ENCODE assay signal across 14 mouse cellular contexts in genomic region chrX:112368426-112368825, GRCm38 (mm10). TPM values are rescaled to one million over a fixed set of nuclear protein-coding genes. Genes with fewer than 3 reads are reported as not detected.
DNase-seq lines count a peak whose midpoint lies in the region; ATAC-seq and TF ChIP-seq lines count a peak whose summit lies in the region.
"Had no signal": no experiment of that assay in that cellular context is flagged by ENCODE, and none has a peak within 500 bp of the region (broad histone marks: within the 10 kb centered on the region; RNA-seq: fewer than 3 reads in every experiment).

No protein-coding gene starts in this region.

- peak; percentile 30 for TF ChIP-seq RAD21 in CH12.LX (IDR thresholded peaks at IDR 0.05; ENCODE audit: low read depth, low read length)

- DNase-seq in hindbrain, embryonic 14.5 days (ENCODE audit: low spot score), result peak; percentile 41
- no peak for DNase-seq in hindbrain, embryonic 10.5 days (ENCODE audit: low spot score)
- DNase-seq in lung, adult 2 months, result no peak
- no peak for DNase-seq in lung, postnatal 4 days
- peak; percentile 12 for DNase-seq in CH12.LX (ENCODE audit: extremely low read depth)
- DNase-seq in adipocyte (ENCODE audit: low spot score), result peak; percentile 14
- DNase-seq in urinary bladder, postnatal 25 days (ENCODE audit: low spot score), result no peak
- no peak for DNase-seq in cerebellum, postnatal 36 days
- DNase-seq: adrenal gland, postnatal 10 days; cerebellum, adult 2 months had no signal

- H3K4me3 ChIP-seq in hindbrain, embryonic 14.5 days (replicated peaks; ENCODE audit: low read length), result no peak overlapping the region
- H3K4me3 ChIP-seq in hindbrain, embryonic 10.5 days, result no peak overlapping the region
- no peak overlapping the region for H3K4me3 ChIP-seq in lung, adult 2 months (replicated peaks; ENCODE audit: extremely low read depth, low read depth, low read length)
- no peak overlapping the region for H3K4me3 ChIP-seq in CH12.LX (replicated peaks in 1 of 3; ENCODE audit: low read depth in 2 of 3, low read length in 2 of 3, poor library complexity in 1 of 3)
- H3K4me3 ChIP-seq: hindbrain, embryonic 13.5 days; limb, embryonic 10.5 days had no signal

- dilution Hi-C loops in CH12.LX (cut with MboI; ENCODE audit: extremely low pct_ligation_motif_present, extremely low pct_unique_long_range_greater_than_20kb, low sequenced_read_pairs), result no loop called here

- TF ChIP-seq CTCF in lung, adult 2 months (IDR thresholded peaks at IDR 0.05; ENCODE audit: insufficient read depth, low read length), result 0 out of 2 replicates have a peak, but pooled peaks have one; percentile 26
- TF ChIP-seq CTCF in CH12.LX (conservative IDR thresholded peaks at IDR 0.05 in 1 of 2, IDR thresholded peaks at IDR 0.05 in 1 of 2; ENCODE audit: low read depth in 2 of 2, low read length in 2 of 2), result peak in 1 of 2 experiments; percentile 53; a peak in 2 of 4 replicates

- in situ Hi-C loops in CH12.LX (cut with MboI; ENCODE audit: low pct_ligation_motif_present, low pct_unique_long_range_greater_than_20kb, low sequenced_read_pairs), result no loop called here

- 44% methylated on average over 4 of the region's 4 CpGs for WGBS in hindbrain, embryonic 14.5 days
- 47% methylated on average over 4 of the region's 4 CpGs for WGBS in hindbrain, embryonic 10.5 days
- 32% methylated on average over 4 of the region's 4 CpGs for WGBS in lung, adult 2 months

- no peaks in the 10 kb centered on the region for H3K4me1 ChIP-seq in hindbrain, embryonic 14.5 days (replicated peaks; ENCODE audit: control insufficient read depth, insufficient read depth, low read length)
- no peaks in the 10 kb centered on the region for H3K4me1 ChIP-seq in hindbrain, embryonic 10.5 days (replicated peaks)
- no peaks in the 10 kb centered on the region for H3K4me1 ChIP-seq in lung, adult 2 months (ENCODE audit: control insufficient read depth, insufficient read depth, low read length)
- no peaks in the 10 kb centered on the region; a peak in 1 of 4 replicates for H3K4me1 ChIP-seq in CH12.LX (ENCODE audit: control insufficient read depth in 1 of 2, insufficient read depth in 2 of 2)
- H3K4me1 ChIP-seq: hindbrain, embryonic 13.5 days; limb, embryonic 10.5 days had no signal

- no peak overlapping the region for H3K4me2 ChIP-seq in hindbrain, embryonic 14.5 days (replicated peaks)
- no peak overlapping the region for H3K4me2 ChIP-seq in CH12.LX (ENCODE audit: insufficient read depth, low read depth, poor library complexity, severe bottlenecking)
- H3K4me2 ChIP-seq: hindbrain, embryonic 13.5 days had no signal

- H3K27ac ChIP-seq in hindbrain, embryonic 14.5 days, result no peak overlapping the region
- H3K27ac ChIP-seq in hindbrain, embryonic 10.5 days, result no peak overlapping the region
- no peak overlapping the region for H3K27ac ChIP-seq in CH12.LX (ENCODE audit: insufficient read depth, low read depth)
- H3K27ac ChIP-seq: hindbrain, embryonic 13.5 days; limb, embryonic 10.5 days had no signal

- ATAC-seq in hindbrain, embryonic 14.5 days (ENCODE audit: low FRiP score), result no peak

- H3K9me3 ChIP-seq in hindbrain, embryonic 14.5 days (ENCODE audit: control insufficient read depth, low read length), result peaks cover 7% of the 10 kb centered on the region
- peaks cover 6% of the 10 kb centered on the region for H3K9me3 ChIP-seq in hindbrain, embryonic 10.5 days
- H3K9me3 ChIP-seq in CH12.LX (replicated peaks; ENCODE audit: low read length), result no peaks in the 10 kb centered on the region

- H3K79me2 ChIP-seq in CH12.LX (replicated peaks; ENCODE audit: control insufficient read depth, extremely low read depth, insufficient read depth, poor library complexity, severe bottlenecking), result no peaks in the 10 kb centered on the region

- H3K27me3 ChIP-seq in hindbrain, embryonic 14.5 days (ENCODE audit: control insufficient read depth, insufficient read depth, low read length), result no peaks in the 10 kb centered on the region
- no peaks in the 10 kb centered on the region for H3K27me3 ChIP-seq in hindbrain, embryonic 10.5 days (ENCODE audit: insufficient read depth, poor library complexity, severe bottlenecking)
- H3K27me3 ChIP-seq in CH12.LX (replicated peaks), result no peaks in the 10 kb centered on the region
- H3K27me3 ChIP-seq: hindbrain, embryonic 13.5 days had no signal

- no peaks in the 10 kb centered on the region for H3K36me3 ChIP-seq in hindbrain, embryonic 14.5 days (replicated peaks; ENCODE audit: control insufficient read depth, insufficient read depth)
- 0 out of 2 replicates have a peak, but pooled peaks cover 3% of the 10 kb centered on the region for H3K36me3 ChIP-seq in hindbrain, embryonic 10.5 days
- H3K36me3 ChIP-seq in CH12.LX (replicated peaks in 1 of 2; ENCODE audit: control insufficient read depth in 1 of 2, insufficient read depth in 1 of 2, low read length in 1 of 2), result peaks cover 0 to 9% of the 10 kb centered on the region in 2 experiments
- H3K36me3 ChIP-seq: hindbrain, embryonic 13.5 days had no signal

- no peak for TF ChIP-seq POLR2A in lung, adult 2 months (IDR thresholded peaks at IDR 0.05; ENCODE audit: borderline replicate concordance, extremely low read depth, low read depth, low read length)
- TF ChIP-seq POLR2A in CH12.LX (IDR thresholded peaks at IDR 0.05; ENCODE audit: low read depth, low read length), result no peak

- no peak for TF ChIP-seq EP300 in CH12.LX (IDR thresholded peaks at IDR 0.05; ENCODE audit: low read length)

- no peak overlapping the region for H3K9ac ChIP-seq in hindbrain, embryonic 14.5 days
- no peak overlapping the region for H3K9ac ChIP-seq in CH12.LX (ENCODE audit: insufficient read depth, low read depth)
- H3K9ac ChIP-seq: hindbrain, embryonic 13.5 days had no signal

TF ChIP-seq in CH12.LX, 34 proteins besides CTCF, POLR2A, EP300 and RAD21:
- no peak for TF ChIP-seq NELFE (IDR thresholded peaks at IDR 0.05; ENCODE audit: low read depth, low read length)
- TF ChIP-seq POLR2AphosphoS2 (IDR thresholded peaks at IDR 0.05; ENCODE audit: low read depth, low read length), result no peak
- TF ChIP-seq MEF2A (IDR thresholded peaks at IDR 0.05; ENCODE audit: borderline replicate concordance, low read depth, low read length), result no peak
- TF ChIP-seq IRF4 (IDR thresholded peaks at IDR 0.05; ENCODE audit: low read depth, low read length), result no peak
- TF ChIP-seq ZC3H11A (IDR thresholded peaks at IDR 0.05; ENCODE audit: low read depth, low read length), result no peak
- no peak for TF ChIP-seq RCOR1 (conservative IDR thresholded peaks at IDR 0.05; ENCODE audit: low read depth, low read length)
- TF ChIP-seq MYC (IDR thresholded peaks at IDR 0.05; ENCODE audit: low read depth, low read length), result no peak
- TF ChIP-seq SIN3A (IDR thresholded peaks at IDR 0.05; ENCODE audit: low read length), result no peak

RNA-seq across cellular contexts. Expression of gene Satl1, which starts 38.2 kb away (rescaled TPM):
- not detected in 2 replicates for polyA plus RNA-seq in hindbrain, embryonic 14.5 days (2014; fragmentation: Nextera tagmentation; extraction: Ambion mirVana)
- not detected in 2 replicates for polyA plus RNA-seq in hindbrain, embryonic 10.5 days (2016; fragmentation: Nextera tagmentation; extraction: Ambion mirVana)
- not detected in 2 replicates for polyA plus RNA-seq in lung, adult 2 months (2012; rRNA removed)
- total RNA-seq in CH12.LX (2012; rRNA removed), result not detected in 2 replicates
- total RNA-seq in CH12.LX (2014; rRNA removed), result not detected in 2 replicates
- polyA plus RNA-seq in CH12.LX (2012; ENCODE audit: insufficient read length, low read depth), result not detected in 2 replicates
- total RNA-seq: adrenal gland, postnatal 10 days; layer of hippocampus, adult 18-20 months had no signal
- polyA plus RNA-seq: cerebellum, adult 2 months; frontal cortex, adult 2 months; hindbrain, embryonic 13.5 days; limb, embryonic 10.5 days had no signal

RNA-seq across cellular contexts. Expression of gene Apool, which starts 57.3 kb away (rescaled TPM):
- polyA plus RNA-seq in hindbrain, embryonic 14.5 days (2014; fragmentation: Nextera tagmentation; extraction: Ambion mirVana), result 16.5 and 19.1 TPM in 2 replicates
- polyA plus RNA-seq in hindbrain, embryonic 10.5 days (2016; fragmentation: Nextera tagmentation; extraction: Ambion mirVana), result 67.2 and 75.3 TPM in 2 replicates
- 1.7 and 3.8 TPM in 2 replicates for polyA plus RNA-seq in lung, adult 2 months (2012; rRNA removed)
- total RNA-seq in CH12.LX (2012; rRNA removed) (27.6 and 27.9 TPM in 2 replicates), CH12.LX (2014; rRNA removed) (58.0 and 69.7 TPM in 2 replicates)
- 28.0 and 31.3 TPM in 2 replicates for polyA plus RNA-seq in CH12.LX (2012; ENCODE audit: insufficient read length, low read depth)

Comparison
In these comparisons a context has a peak if more than half of its experiments do, and no peak if none do; other contexts are left out.
1. DNase-seq: peak in hindbrain, embryonic 14.5 days (single experiment), CH12.LX (single experiment) and adipocyte (single experiment); none in hindbrain, embryonic 10.5 days (single experiment), lung, adult 2 months (single experiment), lung, postnatal 4 days (0 of 2), urinary bladder, postnatal 25 days (single experiment) and cerebellum, postnatal 36 days (0 of 2).